Mouse (Mus musculus): ENCODE data around the gene Ovch2. TPM values are rescaled to one million over a fixed set of nuclear protein-coding genes. Genes with fewer than 3 reads are reported as not detected.

The Ovch2 gene
- polyA plus RNA-seq, 1 experiment from 2014 or later, result not detected

DNA sequence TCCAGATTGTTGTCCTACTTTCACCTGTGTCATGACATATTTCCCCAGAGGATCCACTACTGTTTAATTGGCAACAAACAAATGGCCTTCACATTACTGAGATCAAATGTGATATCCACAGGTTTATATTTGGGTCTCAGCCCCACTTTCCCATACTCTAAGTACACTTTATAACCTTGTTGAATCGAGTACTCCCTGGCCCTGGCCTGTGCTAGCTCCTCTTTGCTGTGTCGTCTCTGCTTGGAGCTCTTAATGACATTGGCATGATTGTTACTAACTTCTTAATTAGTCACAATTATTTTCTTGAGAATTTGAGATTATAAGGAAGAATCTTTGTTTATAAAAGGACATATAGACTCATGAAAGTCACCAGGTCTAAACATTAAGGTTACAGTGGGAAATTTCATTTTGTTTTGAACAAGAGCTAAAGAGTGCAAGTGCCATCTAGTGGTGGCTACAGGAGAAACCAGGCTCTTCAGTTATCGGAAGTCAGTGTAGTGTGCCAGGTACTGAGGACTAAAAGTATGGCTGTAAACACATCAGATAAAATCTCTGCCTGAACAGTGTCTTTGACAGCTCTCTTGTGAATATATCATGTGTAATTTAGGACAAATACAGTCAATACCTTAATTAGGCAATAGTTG lies 12.9 kb downstream of the Ovch2 start:
- 72% methylated on average over 3 of the region's 3 CpGs for WGBS
- no peaks in the 10 kb centered on the region for H3K4me1 ChIP-seq (replicated peaks; ENCODE audit: control insufficient read depth, insufficient read depth, low read length)
- peak; percentile 60 for ATAC-seq (ENCODE audit: low FRiP score)

GRCm38 (mm10) chr7:107779611-107780010 lies 21.4 kb downstream of the Ovch2 start:
- ATAC-seq (ENCODE audit: low FRiP score) (no peak), DNase-seq (ENCODE audit: low spot score) (peak; percentile 32)
- Histone ChIP-seq H3K4me2 (replicated peaks; ENCODE audit: low read depth, low read length) (no peak overlapping the region), H3K4me3 (ENCODE audit: low read depth, low read length) (no peak overlapping the region), H3K27ac (ENCODE audit: low read depth, low read length) (no peak overlapping the region), H3K27me3 (ENCODE audit: control insufficient read depth, insufficient read depth, low read length) (no peaks in the 10 kb centered on the region), H3K9me3 (ENCODE audit: control insufficient read depth, low read length) (no peaks in the 10 kb centered on the region), H3K9ac (ENCODE audit: low read depth, low read length) (no peak overlapping the region), H3K4me1 (replicated peaks; ENCODE audit: control insufficient read depth, insufficient read depth, low read length) (no peaks in the 10 kb centered on the region), H3K36me3 (ENCODE audit: control insufficient read depth, insufficient read depth, low read length) (no peaks in the 10 kb centered on the region)
- 47% methylated on average over 4 of the region's 4 CpGs for WGBS

More for the DNA sequence above, 12.9 kb downstream of the Ovch2 start:
- Histone ChIP-seq H3K27ac (ENCODE audit: low read depth, low read length) (no peak overlapping the region), H3K27me3 (ENCODE audit: control insufficient read depth, insufficient read depth, low read length) (no peaks in the 10 kb centered on the region), H3K36me3 (ENCODE audit: control insufficient read depth, insufficient read depth, low read length) (no peaks in the 10 kb centered on the region), H3K9me3 (ENCODE audit: control insufficient read depth, low read length) (no peaks in the 10 kb centered on the region), H3K4me2 (replicated peaks; ENCODE audit: low read depth, low read length) (no peak overlapping the region), H3K9ac (ENCODE audit: low read depth, low read length) (no peak overlapping the region), H3K4me3 (ENCODE audit: low read depth, low read length) (no peak overlapping the region)
- DNase-seq (ENCODE audit: low spot score), result peak; percentile 43

GRCm38 (mm10) chr7:107778216-107778615 lies 22.8 kb downstream of the Ovch2 start:
- no peaks in the 10 kb centered on the region for H3K36me3 ChIP-seq (ENCODE audit: control insufficient read depth, insufficient read depth, low read length)
- 93% methylated on average over 1 of the region's 1 CpGs for WGBS
- no peak for ATAC-seq (ENCODE audit: low FRiP score)
- H3K4me1 ChIP-seq (replicated peaks; ENCODE audit: control insufficient read depth, insufficient read depth, low read length), result no peaks in the 10 kb centered on the region
- H3K4me2 ChIP-seq (replicated peaks; ENCODE audit: low read depth, low read length), result no peak overlapping the region
- no peak overlapping the region for H3K9ac ChIP-seq (ENCODE audit: low read depth, low read length)
- H3K27me3 ChIP-seq (ENCODE audit: control insufficient read depth, insufficient read depth, low read length), result no peaks in the 10 kb centered on the region
- no peak for DNase-seq (ENCODE audit: low spot score)
- H3K9me3 ChIP-seq (ENCODE audit: control insufficient read depth, low read length), result no peaks in the 10 kb centered on the region
- no peak overlapping the region for H3K27ac ChIP-seq (ENCODE audit: low read depth, low read length)
- no peak overlapping the region for H3K4me3 ChIP-seq (ENCODE audit: low read depth, low read length)

DNA sequence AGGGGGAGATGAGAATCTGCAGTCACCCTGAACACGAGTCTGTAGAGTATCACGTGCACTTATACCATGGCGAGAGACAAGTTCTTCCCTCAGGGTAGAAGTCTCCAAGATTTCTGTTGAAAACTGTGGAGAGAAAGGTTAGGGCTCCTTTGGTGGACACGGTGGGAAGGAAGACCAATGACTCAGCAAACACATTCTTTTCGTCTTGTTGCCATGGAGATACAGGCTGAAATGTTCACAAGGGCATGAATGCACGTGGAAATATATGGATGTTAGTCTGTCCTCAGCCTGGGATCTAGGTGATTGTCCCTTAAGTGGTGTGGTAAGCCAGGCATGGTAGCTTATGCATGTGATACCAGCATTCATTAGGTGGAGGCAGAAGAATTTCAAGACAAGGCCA lies 30.2 kb downstream of the Ovch2 start:
- ATAC-seq (ENCODE audit: low FRiP score), result no peak
- H3K36me3 ChIP-seq (ENCODE audit: control insufficient read depth, insufficient read depth, low read length), result no peaks in the 10 kb centered on the region
- no peak overlapping the region for H3K27ac ChIP-seq (ENCODE audit: low read depth, low read length)
- H3K9me3 ChIP-seq (ENCODE audit: control insufficient read depth, low read length), result no peaks in the 10 kb centered on the region
- WGBS, result 53% methylated on average over 6 of the region's 6 CpGs
- DNase-seq (ENCODE audit: low spot score), result no peak
- H3K27me3 ChIP-seq (ENCODE audit: control insufficient read depth, insufficient read depth, low read length), result no peaks in the 10 kb centered on the region
- H3K4me2 ChIP-seq (replicated peaks; ENCODE audit: low read depth, low read length), result no peak overlapping the region
- H3K4me3 ChIP-seq (ENCODE audit: low read depth, low read length), result no peak overlapping the region
- no peak overlapping the region for H3K9ac ChIP-seq (ENCODE audit: low read depth, low read length)
- H3K4me1 ChIP-seq (replicated peaks; ENCODE audit: control insufficient read depth, insufficient read depth, low read length), result no peaks in the 10 kb centered on the region

- DNase-seq (ENCODE audit: low spot score), result peak; percentile 39
- H3K4me1 ChIP-seq (replicated peaks; ENCODE audit: control insufficient read depth, insufficient read depth, low read length), result no peaks in the 10 kb centered on the region
- no peak within 1 kb of the TSS for H3K9ac ChIP-seq (ENCODE audit: low read depth, low read length)
- H3K4me3 ChIP-seq (ENCODE audit: low read depth, low read length), result 0 out of 2 replicates have a peak within 1 kb of the TSS, but pooled peaks have one; percentile 6
- H3K36me3 ChIP-seq (ENCODE audit: control insufficient read depth, insufficient read depth, low read length), result no peaks in the 10 kb centered on the region
- peak; percentile 73 for ATAC-seq (ENCODE audit: low FRiP score)
- no peaks in the 10 kb centered on the region for H3K27me3 ChIP-seq (ENCODE audit: control insufficient read depth, insufficient read depth, low read length)
- peak within 1 kb of the TSS; percentile 37 for H3K4me2 ChIP-seq (replicated peaks; ENCODE audit: low read depth, low read length)
- WGBS, result 20% methylated on average over 23 of the region's 23 CpGs
- no peak within 1 kb of the TSS for H3K27ac ChIP-seq (ENCODE audit: low read depth, low read length)
- H3K9me3 ChIP-seq (ENCODE audit: control insufficient read depth, low read length), result no peaks in the 10 kb centered on the region
Measured at GRCm38 (mm10) chr7:107757308-107758151, 43.5 kb downstream of the Ovch2 start, which contains the start of gene Cyb5r2. TSS of gene Cyb5r2 (minus strand) at chr7:107758032.

- H3K4me1 ChIP-seq (replicated peaks; ENCODE audit: control insufficient read depth, insufficient read depth, low read length), result no peaks in the 10 kb centered on the region
- H3K4me2 ChIP-seq (replicated peaks; ENCODE audit: low read depth, low read length), result no peak overlapping the region
- DNase-seq (ENCODE audit: low spot score), result no peak
- 86% methylated on average over 2 of the region's 2 CpGs for WGBS
- ATAC-seq (ENCODE audit: low FRiP score), result no peak
- no peaks in the 10 kb centered on the region for H3K9me3 ChIP-seq (ENCODE audit: control insufficient read depth, low read length)
- H3K27me3 ChIP-seq (ENCODE audit: control insufficient read depth, insufficient read depth, low read length), result no peaks in the 10 kb centered on the region
- no peak overlapping the region for H3K4me3 ChIP-seq (ENCODE audit: low read depth, low read length)
- H3K9ac ChIP-seq (ENCODE audit: low read depth, low read length), result no peak overlapping the region
- no peak overlapping the region for H3K27ac ChIP-seq (ENCODE audit: low read depth, low read length)
- no peaks in the 10 kb centered on the region for H3K36me3 ChIP-seq (ENCODE audit: control insufficient read depth, insufficient read depth, low read length)
Measured at GRCm38 (mm10) chr7:107756748-107757147, 44.3 kb downstream of the Ovch2 start.

DNA sequence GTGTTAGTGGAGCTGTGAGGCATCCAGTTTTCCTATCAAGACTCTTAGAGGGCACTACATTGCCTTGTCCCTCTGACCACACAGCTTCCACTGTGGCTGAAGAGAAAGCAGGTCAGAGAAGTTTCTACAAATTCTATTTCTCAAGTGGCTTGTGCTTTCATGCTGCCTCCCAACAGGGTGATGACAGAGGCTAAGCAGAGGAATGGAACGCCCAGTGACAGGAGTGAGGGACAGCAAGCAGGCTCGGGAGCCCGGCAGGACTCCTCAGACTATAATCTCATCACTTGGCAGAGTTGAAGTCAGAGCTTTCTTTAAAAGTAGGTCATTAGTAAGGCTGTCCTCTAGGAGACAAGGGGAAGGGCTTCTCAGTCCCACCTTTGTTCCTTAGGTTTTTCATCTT lies 45.1 kb downstream of the Ovch2 start:
- H3K4me3 ChIP-seq (ENCODE audit: low read depth, low read length), result no peak overlapping the region
- no peaks in the 10 kb centered on the region for H3K36me3 ChIP-seq (ENCODE audit: control insufficient read depth, insufficient read depth, low read length)
- H3K9me3 ChIP-seq (ENCODE audit: control insufficient read depth, low read length), result no peaks in the 10 kb centered on the region
- H3K4me1 ChIP-seq (replicated peaks; ENCODE audit: control insufficient read depth, insufficient read depth, low read length), result no peaks in the 10 kb centered on the region
- no peak overlapping the region for H3K4me2 ChIP-seq (replicated peaks; ENCODE audit: low read depth, low read length)
- no peaks in the 10 kb centered on the region for H3K27me3 ChIP-seq (ENCODE audit: control insufficient read depth, insufficient read depth, low read length)
- DNase-seq (ENCODE audit: low spot score) (no peak), ATAC-seq (ENCODE audit: low FRiP score) (no peak)
- no peak overlapping the region for H3K9ac ChIP-seq (ENCODE audit: low read depth, low read length)
- WGBS, result 67% methylated on average over 3 of the region's 3 CpGs
- no peak overlapping the region for H3K27ac ChIP-seq (ENCODE audit: low read depth, low read length)

DNA sequence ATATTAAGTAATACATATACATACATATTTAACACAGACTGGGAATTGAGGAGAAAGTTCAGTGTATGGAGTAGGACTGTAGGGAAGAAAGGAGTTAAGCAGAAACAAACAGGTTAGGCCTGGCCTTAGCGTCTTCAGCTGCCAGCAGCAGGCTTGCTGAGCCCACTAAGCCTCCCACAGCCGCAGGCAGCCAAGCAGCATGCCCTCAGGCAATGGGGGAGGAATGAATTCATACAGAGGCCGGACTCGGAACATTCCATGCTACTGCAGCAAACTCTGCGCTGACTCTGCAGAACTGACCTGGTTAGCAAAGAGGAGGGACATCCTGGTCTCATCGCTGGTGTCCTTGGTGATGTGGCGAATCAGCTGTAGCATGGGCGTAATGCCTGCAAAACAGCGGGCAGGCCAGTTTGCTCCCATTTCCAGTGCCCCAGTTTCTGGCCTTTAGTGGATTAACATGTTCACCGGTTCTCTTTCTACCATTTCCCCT lies 48.9 kb downstream of the Ovch2 start:
- H3K4me1 ChIP-seq (replicated peaks; ENCODE audit: control insufficient read depth, insufficient read depth, low read length), result no peaks in the 10 kb centered on the region
- no peak overlapping the region for H3K27ac ChIP-seq (ENCODE audit: low read depth, low read length)
- no peaks in the 10 kb centered on the region for H3K9me3 ChIP-seq (ENCODE audit: control insufficient read depth, low read length)
- H3K27me3 ChIP-seq (ENCODE audit: control insufficient read depth, insufficient read depth, low read length), result no peaks in the 10 kb centered on the region
- DNase-seq (ENCODE audit: low spot score), result no peak
- H3K4me3 ChIP-seq (ENCODE audit: low read depth, low read length), result no peak overlapping the region
- WGBS, result 79% methylated on average over 10 of the region's 10 CpGs
- no peak overlapping the region for H3K9ac ChIP-seq (ENCODE audit: low read depth, low read length)
- no peaks in the 10 kb centered on the region for H3K36me3 ChIP-seq (ENCODE audit: control insufficient read depth, insufficient read depth, low read length)
- no peak overlapping the region for H3K4me2 ChIP-seq (replicated peaks; ENCODE audit: low read depth, low read length)
- ATAC-seq (ENCODE audit: low FRiP score), result no peak

Data from hindbrain, embryonic 11.5 days (tissue).